Mouse (Mus musculus): Measurements from ENCODE around the gene Ret. TPM values are rescaled to one million over a fixed set of nuclear protein-coding genes. Genes with fewer than 3 reads are reported as not detected.

Gene Ret
- polyA plus RNA-seq (2014; fragmentation: Nextera tagmentation; extraction: Ambion mirVana) = 1.5 and 2.3 TPM in 2 replicates

DNA sequence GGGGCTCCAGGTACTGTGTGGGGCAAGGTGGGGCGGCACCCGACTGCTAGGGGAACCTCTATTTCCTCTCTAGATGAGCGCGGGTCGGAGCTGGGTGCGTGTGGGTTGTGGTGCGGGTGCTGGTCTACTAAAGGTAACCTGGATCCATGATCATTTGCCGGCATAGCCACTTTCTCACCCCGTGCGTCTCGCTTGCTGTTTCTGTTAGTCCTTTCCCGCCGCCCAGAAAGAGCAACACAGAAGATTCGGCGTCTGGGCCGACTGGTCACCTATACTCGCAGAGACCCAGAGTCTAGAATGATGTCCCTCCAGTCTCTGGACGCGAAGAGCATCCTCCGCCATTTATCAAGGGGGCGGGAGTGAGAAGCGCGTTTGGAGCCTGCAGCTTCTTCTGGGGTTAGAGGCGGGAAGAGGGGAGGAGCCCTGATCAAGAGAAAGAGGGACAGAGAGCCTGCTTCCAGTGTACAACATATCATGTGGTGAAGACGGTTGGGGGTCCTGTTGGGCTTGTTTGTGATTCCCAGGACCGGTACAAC, at the start of gene Ret:
Gene Ret, minus strand, starts transcription at position 279 of the 536 bp plus-strand sequence.
- Histone ChIP-seq H3K9me3 (ENCODE audit: control insufficient read depth, low read length) (no peaks in the 10 kb centered on the region), H3K9ac (ENCODE audit: low read length) (peak within 1 kb of the TSS; percentile 36), H3K4me2 (peak within 1 kb of the TSS; percentile 99), H3K27ac (ENCODE audit: low read depth, low read length) (no peak within 1 kb of the TSS), H3K36me3 (ENCODE audit: control insufficient read depth, insufficient read depth, low read length) (no peaks in the 10 kb centered on the region), H3K4me1 (ENCODE audit: control insufficient read depth, insufficient read depth, low read length) (no peaks in the 10 kb centered on the region; the same call in 1 of the 2 replicates), H3K4me3 (ENCODE audit: low read depth, low read length) (peak within 1 kb of the TSS; percentile 64), H3K27me3 (ENCODE audit: control insufficient read depth, insufficient read depth, low read length) (peaks cover 46% of the 10 kb centered on the region)
- ATAC-seq (ENCODE audit: low FRiP score) = no peak
- WGBS = under 1% methylated on average over 25 of the region's 26 CpGs
- peak; percentile 94 for DNase-seq (ENCODE audit: low spot score, missing footprints)

DNA sequence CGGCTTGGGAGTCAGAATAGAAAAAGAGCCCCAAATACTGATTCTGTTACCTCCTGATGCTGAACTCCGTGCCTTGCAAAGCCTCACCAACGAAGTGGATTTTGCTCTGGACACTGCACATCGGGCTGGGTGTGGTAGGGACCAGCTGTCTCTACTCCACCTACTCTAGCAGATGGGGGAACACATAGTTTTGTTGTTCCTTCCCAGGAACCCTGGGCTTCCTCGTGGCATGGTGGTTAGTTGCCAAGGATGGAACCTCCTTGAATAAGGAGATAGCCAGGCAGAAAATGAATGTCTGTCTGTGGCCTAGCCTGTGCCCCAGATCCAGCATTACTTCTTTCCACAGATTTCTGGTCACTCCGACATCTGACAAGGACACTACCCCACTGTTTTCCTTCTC, 49.6 kb upstream of the Ret start:
- Histone ChIP-seq H3K36me3 (ENCODE audit: control insufficient read depth, insufficient read depth, low read length) (no peaks in the 10 kb centered on the region), H3K4me2 (no peak overlapping the region), H3K9ac (ENCODE audit: low read length) (no peak overlapping the region), H3K9me3 (ENCODE audit: control insufficient read depth, low read length) (no peaks in the 10 kb centered on the region), H3K27ac (ENCODE audit: low read depth, low read length) (no peak overlapping the region), H3K4me1 (ENCODE audit: control insufficient read depth, insufficient read depth, low read length) (no peaks in the 10 kb centered on the region), H3K4me3 (ENCODE audit: low read depth, low read length) (no peak overlapping the region), H3K27me3 (ENCODE audit: control insufficient read depth, insufficient read depth, low read length) (no peaks in the 10 kb centered on the region)
- ATAC-seq (ENCODE audit: low FRiP score) (no peak), DNase-seq (ENCODE audit: low spot score, missing footprints) (no peak)
- WGBS = 88% methylated on average over 6 of the region's 6 CpGs

DNA sequence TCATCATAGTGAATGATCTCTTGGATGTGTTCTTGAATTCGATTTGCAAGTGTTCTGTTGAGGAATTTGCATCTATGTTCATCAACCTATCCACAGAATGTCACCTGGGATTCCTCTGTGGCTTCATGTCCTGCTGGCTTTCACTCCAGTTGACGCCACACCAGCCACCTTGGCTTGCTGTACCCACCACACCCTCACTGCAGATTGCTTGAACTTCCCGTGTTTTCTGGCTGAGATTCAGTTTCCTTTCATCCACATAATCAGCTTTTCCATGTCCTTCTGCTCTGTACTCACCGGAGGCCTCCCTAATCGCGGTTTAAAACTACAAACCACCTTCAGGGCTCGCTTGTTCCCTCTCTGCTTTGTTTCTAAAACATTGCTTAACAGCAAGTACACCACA, 46.6 kb upstream of the Ret start:
- no peak for DNase-seq (ENCODE audit: low spot score, missing footprints)
- no peak overlapping the region for H3K27ac ChIP-seq (ENCODE audit: low read depth, low read length)
- no peak overlapping the region for H3K4me2 ChIP-seq
- WGBS = 83% methylated on average over 7 of the region's 7 CpGs
- ATAC-seq (ENCODE audit: low FRiP score) = no peak
- H3K27me3 ChIP-seq (ENCODE audit: control insufficient read depth, insufficient read depth, low read length) = no peaks in the 10 kb centered on the region
- no peak overlapping the region for H3K4me3 ChIP-seq (ENCODE audit: low read depth, low read length)
- no peak overlapping the region for H3K9ac ChIP-seq (ENCODE audit: low read length)
- H3K36me3 ChIP-seq (ENCODE audit: control insufficient read depth, insufficient read depth, low read length) = no peaks in the 10 kb centered on the region
- no peaks in the 10 kb centered on the region for H3K4me1 ChIP-seq (ENCODE audit: control insufficient read depth, insufficient read depth, low read length)
- no peaks in the 10 kb centered on the region for H3K9me3 ChIP-seq (ENCODE audit: control insufficient read depth, low read length)

DNA sequence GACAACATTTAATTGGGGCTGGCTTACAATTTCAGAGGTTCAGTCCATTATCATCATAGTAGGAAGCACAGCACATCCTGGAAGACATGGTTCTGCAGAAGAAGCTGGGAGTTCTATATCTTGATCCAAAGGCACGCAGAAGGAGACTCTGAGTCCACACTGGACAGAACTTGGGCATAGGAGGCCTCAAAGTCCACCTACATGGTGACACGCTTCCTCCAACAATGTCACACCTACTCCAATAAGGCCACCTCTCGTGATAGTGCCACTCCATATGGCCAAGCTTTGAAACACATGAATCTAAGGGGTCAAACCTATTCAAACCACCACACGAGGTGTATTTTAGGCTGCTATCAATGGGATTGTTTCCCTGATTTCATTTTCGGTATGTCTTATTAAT, 45.4 kb upstream of the Ret start:
- Histone ChIP-seq H3K4me3 (ENCODE audit: low read depth, low read length) (no peak overlapping the region), H3K9me3 (ENCODE audit: control insufficient read depth, low read length) (no peaks in the 10 kb centered on the region), H3K27ac (ENCODE audit: low read depth, low read length) (no peak overlapping the region), H3K36me3 (ENCODE audit: control insufficient read depth, insufficient read depth, low read length) (no peaks in the 10 kb centered on the region), H3K4me2 (no peak overlapping the region), H3K27me3 (ENCODE audit: control insufficient read depth, insufficient read depth, low read length) (no peaks in the 10 kb centered on the region), H3K9ac (ENCODE audit: low read length) (no peak overlapping the region), H3K4me1 (ENCODE audit: control insufficient read depth, insufficient read depth, low read length) (no peaks in the 10 kb centered on the region)
- ATAC-seq (ENCODE audit: low FRiP score) (no peak), DNase-seq (ENCODE audit: low spot score, missing footprints) (no peak)
- WGBS = 90% methylated on average over 5 of the region's 5 CpGs

DNA sequence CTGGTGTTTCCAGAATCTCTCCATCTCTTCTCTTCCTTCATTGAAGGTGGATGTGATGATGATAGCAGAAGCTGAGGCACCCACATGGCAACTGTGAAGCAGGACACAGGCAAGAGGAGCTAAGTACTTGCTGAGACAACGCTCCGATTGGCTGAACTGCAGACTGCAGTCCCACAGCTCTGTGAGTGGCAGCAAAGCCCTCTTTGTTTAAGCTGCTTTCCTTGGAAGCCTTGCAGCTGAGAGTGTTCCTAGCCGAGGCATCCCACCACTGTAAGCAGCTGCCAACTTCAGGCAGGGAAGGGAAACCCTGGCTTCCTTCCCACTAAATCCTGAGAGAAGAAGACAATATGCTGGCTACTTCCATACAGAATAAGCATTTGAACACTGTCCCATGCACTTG, 28.6 kb upstream of the Ret start:
- Histone ChIP-seq H3K36me3 (ENCODE audit: control insufficient read depth, insufficient read depth, low read length) (no peaks in the 10 kb centered on the region), H3K9me3 (ENCODE audit: control insufficient read depth, low read length) (no peaks in the 10 kb centered on the region), H3K4me2 (no peak overlapping the region), H3K27ac (ENCODE audit: low read depth, low read length) (no peak overlapping the region), H3K27me3 (ENCODE audit: control insufficient read depth, insufficient read depth, low read length) (no peaks in the 10 kb centered on the region), H3K9ac (ENCODE audit: low read length) (no peak overlapping the region), H3K4me3 (ENCODE audit: low read depth, low read length) (no peak overlapping the region), H3K4me1 (ENCODE audit: control insufficient read depth, insufficient read depth, low read length) (no peaks in the 10 kb centered on the region)
- no peak for DNase-seq (ENCODE audit: low spot score, missing footprints)
- no peak for ATAC-seq (ENCODE audit: low FRiP score)
- 26% methylated on average over 3 of the region's 3 CpGs for WGBS

- DNase-seq (ENCODE audit: low spot score, missing footprints) (no peak), ATAC-seq (ENCODE audit: low FRiP score) (no peak)
- Histone ChIP-seq H3K4me1 (ENCODE audit: control insufficient read depth, insufficient read depth, low read length) (no peaks in the 10 kb centered on the region), H3K4me3 (ENCODE audit: low read depth, low read length) (no peak overlapping the region), H3K9me3 (ENCODE audit: control insufficient read depth, low read length) (no peaks in the 10 kb centered on the region), H3K4me2 (no peak overlapping the region), H3K27me3 (ENCODE audit: control insufficient read depth, insufficient read depth, low read length) (no peaks in the 10 kb centered on the region), H3K27ac (ENCODE audit: low read depth, low read length) (no peak overlapping the region), H3K36me3 (ENCODE audit: control insufficient read depth, insufficient read depth, low read length) (no peaks in the 10 kb centered on the region), H3K9ac (ENCODE audit: low read length) (no peak overlapping the region)
- 82% methylated on average over 2 of the region's 2 CpGs for WGBS
Observed at GRCm38 (mm10) chr6:118222471-118222870, 25.0 kb upstream of the Ret start.

DNA sequence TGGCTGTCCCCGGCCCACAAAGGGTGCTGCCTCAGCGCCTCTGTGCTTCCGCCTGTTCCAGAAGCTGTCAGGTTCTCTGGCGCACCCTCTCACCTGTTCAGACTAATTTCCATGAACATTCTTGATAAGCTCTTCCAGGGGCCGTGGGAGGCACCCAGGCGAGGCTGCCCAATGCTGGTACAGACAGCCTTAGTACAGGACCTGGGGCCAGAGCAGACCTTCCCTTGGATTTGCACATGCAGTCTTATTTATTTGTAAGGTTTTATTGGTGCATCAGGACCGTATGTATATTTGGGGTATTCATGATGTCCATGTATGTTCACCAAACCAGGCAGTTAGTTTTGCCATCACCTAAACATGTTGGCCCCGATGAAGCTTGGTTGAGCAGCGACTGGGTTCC, 18.2 kb upstream of the Ret start:
- H3K36me3 ChIP-seq (ENCODE audit: control insufficient read depth, insufficient read depth, low read length) = no peaks in the 10 kb centered on the region
- no peak overlapping the region for H3K9ac ChIP-seq (ENCODE audit: low read length)
- H3K27me3 ChIP-seq (ENCODE audit: control insufficient read depth, insufficient read depth, low read length) = no peaks in the 10 kb centered on the region
- H3K4me2 ChIP-seq = no peak overlapping the region
- no peak for DNase-seq (ENCODE audit: low spot score, missing footprints)
- no peak overlapping the region for H3K4me3 ChIP-seq (ENCODE audit: low read depth, low read length)
- H3K9me3 ChIP-seq (ENCODE audit: control insufficient read depth, low read length) = no peaks in the 10 kb centered on the region
- 93% methylated on average over 7 of the region's 9 CpGs for WGBS
- no peak for ATAC-seq (ENCODE audit: low FRiP score)
- H3K4me1 ChIP-seq (ENCODE audit: control insufficient read depth, insufficient read depth, low read length) = no peaks in the 10 kb centered on the region
- H3K27ac ChIP-seq (ENCODE audit: low read depth, low read length) = no peak overlapping the region

- Histone ChIP-seq H3K9me3 (ENCODE audit: control insufficient read depth, low read length) (no peaks in the 10 kb centered on the region), H3K36me3 (ENCODE audit: control insufficient read depth, insufficient read depth, low read length) (no peaks in the 10 kb centered on the region), H3K4me1 (ENCODE audit: control insufficient read depth, insufficient read depth, low read length) (no peaks in the 10 kb centered on the region), H3K4me3 (ENCODE audit: low read depth, low read length) (no peak overlapping the region), H3K4me2 (no peak overlapping the region), H3K27me3 (ENCODE audit: control insufficient read depth, insufficient read depth, low read length) (no peaks in the 10 kb centered on the region), H3K27ac (ENCODE audit: low read depth, low read length) (no peak overlapping the region), H3K9ac (ENCODE audit: low read length) (no peak overlapping the region)
- DNase-seq (ENCODE audit: low spot score, missing footprints) (no peak), ATAC-seq (ENCODE audit: low FRiP score) (no peak)
- WGBS = 87% methylated on average over 8 of the region's 8 CpGs
Observed at GRCm38 (mm10) chr6:118208326-118208725, 10.8 kb upstream of the Ret start.

DNA sequence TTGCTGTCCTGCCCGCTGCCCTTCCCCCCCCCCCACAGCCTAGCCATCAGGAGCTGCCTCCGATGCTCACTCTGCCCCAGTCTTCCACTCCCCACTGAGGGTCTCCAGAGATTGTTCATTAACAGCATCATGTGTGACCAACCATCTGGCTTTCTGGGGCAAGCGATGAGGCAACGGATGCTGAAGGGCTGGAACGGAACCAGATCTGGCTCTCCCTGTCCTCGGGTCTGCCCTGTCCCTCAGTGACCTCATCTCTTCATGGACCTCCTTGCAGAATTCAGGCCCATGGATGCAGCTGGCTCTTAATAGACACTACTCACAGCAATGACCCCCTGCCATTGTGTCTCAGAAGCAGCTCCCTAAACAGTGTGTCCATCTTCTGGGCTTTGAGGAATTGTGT, 8.9 kb upstream of the Ret start:
- no peaks in the 10 kb centered on the region for H3K9me3 ChIP-seq (ENCODE audit: control insufficient read depth, low read length)
- 83% methylated on average over 6 of the region's 6 CpGs for WGBS
- ATAC-seq (ENCODE audit: low FRiP score) = no peak

More for the DNA sequence above, 8.9 kb upstream of the Ret start:
- no peak overlapping the region for H3K4me2 ChIP-seq
- H3K36me3 ChIP-seq (ENCODE audit: control insufficient read depth, insufficient read depth, low read length) = no peaks in the 10 kb centered on the region
- no peak for DNase-seq (ENCODE audit: low spot score, missing footprints)
- no peak overlapping the region for H3K9ac ChIP-seq (ENCODE audit: low read length)
- H3K4me1 ChIP-seq (ENCODE audit: control insufficient read depth, insufficient read depth, low read length) = no peaks in the 10 kb centered on the region
- H3K27me3 ChIP-seq (ENCODE audit: control insufficient read depth, insufficient read depth, low read length) = no peaks in the 10 kb centered on the region
- H3K27ac ChIP-seq (ENCODE audit: low read depth, low read length) = no peak overlapping the region
- H3K4me3 ChIP-seq (ENCODE audit: low read depth, low read length) = no peak overlapping the region

Measured in midbrain, embryonic 11.5 days (tissue).